Mouse (Mus musculus) forebrain, embryonic 13.5 days (tissue): ENCODE measurements at regions not wholly inside any gene's neighbourhood (a gene's known extent, or its start where the extent isn't known, plus 50 kb on each side); places are given as distances from the start of the nearest gene placed in this dataset.

Experiments used
- ATAC-seq: fragments of 200-750 bp; cut with Nextera tagmentation; 2 replicates; pipeline ENCODE4 v1.8.0; 2017
- H3K27ac ChIP-seq: fragments of 300-500 bp; sonication (generic); 2 replicates; pipeline ENCODE4 v1.5.1; 2015; ENCODE audit warnings: inconsistent platforms, mild to moderate bottlenecking, moderate library complexity
- H3K27me3 ChIP-seq: fragments of 300-500 bp; sonication (generic); 2 replicates; pipeline ENCODE4 v1.6.1; 2015; ENCODE audit warnings: mild to moderate bottlenecking, inconsistent platforms
- H3K36me3 ChIP-seq: fragments of 300-500 bp; sonication (generic); 2 replicates; pipeline ENCODE4 v1.6.1; 2015; ENCODE audit warnings: mild to moderate bottlenecking, inconsistent platforms; ENCODE audit not compliant: poor library complexity, severe bottlenecking
- H3K4me1 ChIP-seq: fragments of 300-500 bp; sonication (generic); 2 replicates; pipeline ENCODE4 v1.6.1; 2015; ENCODE audit warnings: inconsistent platforms
- H3K4me2 ChIP-seq: fragments of 300-500 bp; sonication (generic); 2 replicates; pipeline ENCODE4 v1.6.1; 2015; ENCODE audit warnings: inconsistent platforms, mild to moderate bottlenecking, moderate library complexity
- H3K4me3 ChIP-seq: fragments of 300-500 bp; sonication (generic); 2 replicates; pipeline ENCODE4 v1.5.1; 2015; ENCODE audit warnings: mild to moderate bottlenecking, inconsistent platforms
- H3K9ac ChIP-seq: fragments of 300-500 bp; sonication (generic); 2 replicates; pipeline ENCODE4 v1.6.1; 2015; ENCODE audit warnings: mild to moderate bottlenecking, inconsistent platforms
- H3K9me3 ChIP-seq: fragments of 300-500 bp; sonication (generic); replicated peaks from 2 replicates; pipeline ENCODE4 v1.6.1; 2016; ENCODE audit warnings: inconsistent platforms
- WGBS: fragments of 180-500 bp; shearing (Covaris S2); methylation state at CpG from one replicate; pipeline ENCODE4 v1.1.7; 2015; 5-methylcytosine and 5-hydroxymethylcytosine counted together

DNA sequence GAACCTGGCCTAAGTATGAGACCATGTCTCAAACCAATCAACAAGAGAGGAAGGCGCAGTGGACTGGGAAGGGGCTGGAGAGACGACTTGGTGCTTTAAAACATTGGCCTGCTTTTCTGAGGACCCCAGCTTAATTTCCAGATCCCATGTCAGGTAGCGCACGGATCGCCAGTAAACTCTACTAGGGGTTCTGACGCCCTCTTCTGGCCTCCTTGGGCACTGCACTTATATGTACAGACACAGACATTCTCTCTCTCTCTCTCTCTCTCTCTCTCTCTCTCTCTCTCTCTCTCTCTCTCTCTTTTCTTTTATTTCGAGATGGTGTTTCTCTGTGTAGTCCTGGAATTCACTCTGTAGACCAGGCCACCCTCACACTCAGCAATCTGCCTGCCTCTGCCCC lies 60.0 kb upstream of the Zfp217 start:
- H3K4me1 ChIP-seq: peaks cover 24% of the 10 kb centered on the region; the same call in 1 of the 2 replicates
- H3K4me3 ChIP-seq: no peak overlapping the region
- no peaks in the 10 kb centered on the region for H3K9me3 ChIP-seq
- no peak for ATAC-seq
- H3K9ac ChIP-seq: no peak overlapping the region
- H3K27ac ChIP-seq: no peak overlapping the region
- H3K4me2 ChIP-seq: no peak overlapping the region
- no peaks in the 10 kb centered on the region for H3K36me3 ChIP-seq
- H3K27me3 ChIP-seq: no peaks in the 10 kb centered on the region
- WGBS: 82% methylated on average over 7 of the region's 7 CpGs

DNA sequence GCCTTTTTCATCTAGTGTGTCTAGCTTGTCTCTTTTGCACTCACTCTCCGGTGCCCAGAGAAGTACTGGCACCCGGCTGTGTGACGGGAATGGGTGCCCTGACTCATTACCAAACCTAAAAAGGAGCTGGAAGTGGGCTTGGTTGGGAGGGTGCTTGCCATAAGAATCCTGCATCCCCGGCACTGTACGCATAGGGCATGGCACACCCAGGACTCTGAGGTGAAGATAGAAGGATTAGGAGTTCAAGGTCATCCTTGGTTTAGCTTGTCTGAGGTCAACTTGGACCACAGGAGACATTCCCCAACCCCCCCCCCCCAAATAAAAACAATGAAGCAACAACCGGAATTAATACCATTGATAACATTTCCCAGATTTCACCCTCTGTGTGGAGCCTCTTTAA lies 59.5 kb upstream of the Zfp217 start:
- no peak for ATAC-seq
- H3K36me3 ChIP-seq: no peaks in the 10 kb centered on the region
- no peak overlapping the region for H3K4me2 ChIP-seq
- H3K27me3 ChIP-seq: no peaks in the 10 kb centered on the region
- peaks cover 24% of the 10 kb centered on the region; the same call in 1 of the 2 replicates for H3K4me1 ChIP-seq
- 90% methylated on average over 6 of the region's 6 CpGs for WGBS
- H3K4me3 ChIP-seq: no peak overlapping the region
- H3K27ac ChIP-seq: no peak overlapping the region
- H3K9me3 ChIP-seq: no peaks in the 10 kb centered on the region
- H3K9ac ChIP-seq: no peak overlapping the region

DNA sequence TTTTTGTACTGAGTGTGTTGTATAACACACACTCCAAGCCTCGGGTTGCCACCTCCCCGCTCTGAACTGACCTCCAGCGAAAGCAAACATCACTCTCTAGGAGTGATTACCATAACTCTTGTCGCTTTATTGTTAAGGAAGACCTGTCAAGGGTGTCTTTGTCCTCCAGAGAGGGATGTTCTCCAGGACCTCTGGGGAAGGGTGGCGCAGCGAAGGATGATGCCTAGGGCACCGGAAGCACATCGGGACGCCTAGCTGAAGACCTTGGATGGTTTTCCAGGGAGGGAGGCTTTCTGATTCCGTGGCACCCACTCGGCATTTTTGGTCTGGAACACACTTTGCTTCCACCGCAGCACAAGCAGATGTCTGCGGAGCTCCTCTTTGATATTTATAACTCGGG lies 59.0 kb upstream of the Zfp217 start:
- ATAC-seq: no peak
- peaks cover 24% of the 10 kb centered on the region; the same call in 1 of the 2 replicates for H3K4me1 ChIP-seq
- H3K27me3 ChIP-seq: no peaks in the 10 kb centered on the region
- 74% methylated on average over 14 of the region's 14 CpGs for WGBS
- H3K4me2 ChIP-seq: no peak overlapping the region
- no peak overlapping the region for H3K27ac ChIP-seq
- H3K9me3 ChIP-seq: no peaks in the 10 kb centered on the region
- no peak overlapping the region for H3K9ac ChIP-seq
- no peak overlapping the region for H3K4me3 ChIP-seq
- H3K36me3 ChIP-seq: no peaks in the 10 kb centered on the region

DNA sequence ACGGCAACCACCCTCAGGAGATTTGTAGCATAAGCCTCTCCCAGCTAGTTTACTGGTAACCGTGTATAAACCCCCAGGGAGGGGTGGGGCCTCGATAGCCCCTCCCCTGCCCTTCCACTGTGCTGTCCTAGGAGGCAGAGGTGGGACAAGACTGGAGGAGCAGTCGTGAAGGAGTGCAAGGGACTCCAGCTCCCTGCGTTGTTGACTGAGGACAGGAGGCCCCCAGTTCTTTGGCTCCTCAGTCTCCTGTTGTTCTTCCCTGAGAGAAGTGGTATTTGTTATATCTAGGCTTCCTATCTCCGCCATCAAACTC lies 58.5 kb upstream of the Zfp217 start:
- H3K4me1 ChIP-seq: peaks cover 24% of the 10 kb centered on the region; the same call in 1 of the 2 replicates
- no peak for ATAC-seq
- H3K9ac ChIP-seq: no peak overlapping the region
- no peak overlapping the region for H3K4me3 ChIP-seq
- 12% methylated on average over 6 of the region's 6 CpGs for WGBS
- no peaks in the 10 kb centered on the region for H3K27me3 ChIP-seq
- no peaks in the 10 kb centered on the region for H3K9me3 ChIP-seq
- H3K36me3 ChIP-seq: no peaks in the 10 kb centered on the region
- H3K4me2 ChIP-seq: no peak overlapping the region
- no peak overlapping the region for H3K27ac ChIP-seq

DNA sequence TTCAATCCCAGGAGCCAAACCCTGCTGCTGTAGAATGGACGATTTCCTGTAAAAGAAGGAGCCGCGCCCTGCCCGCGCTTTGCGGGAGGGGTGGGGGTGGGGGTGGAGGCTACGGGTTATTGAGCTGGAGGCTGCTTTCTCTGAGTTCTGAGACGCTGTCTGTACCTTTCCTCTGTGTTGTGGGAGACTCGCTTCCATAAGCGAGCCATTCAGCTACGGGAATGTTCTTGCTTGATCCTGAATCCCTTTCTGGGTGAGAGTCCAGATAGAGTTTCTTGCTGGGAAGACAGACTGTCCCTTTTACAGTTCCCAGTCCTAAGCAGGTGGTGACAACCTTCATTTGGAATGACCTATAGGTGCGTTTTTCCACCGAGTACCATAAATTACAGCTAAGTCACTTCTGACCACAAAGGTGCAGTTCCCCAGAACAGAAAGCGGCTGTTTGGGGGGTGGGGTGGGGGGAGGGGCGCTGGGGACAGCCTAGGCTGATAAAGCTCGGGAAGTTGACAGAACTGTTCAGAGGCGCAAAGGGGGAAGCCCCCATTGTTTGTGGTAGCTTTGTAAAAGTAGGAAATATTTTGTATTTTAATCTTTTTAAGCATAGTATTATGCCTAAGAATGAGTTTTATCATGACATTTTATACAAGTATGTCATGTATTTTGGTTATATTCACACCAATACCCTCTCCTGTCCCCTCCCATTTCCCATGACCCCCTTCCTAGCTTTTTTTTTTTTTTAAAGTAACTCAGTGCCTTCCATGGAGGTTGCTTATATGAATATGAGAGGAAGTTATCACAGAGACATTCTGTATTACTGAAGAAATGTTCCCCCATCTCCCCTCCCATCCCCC lies 57.9 kb upstream of the Zfp217 start:
- under 1% methylated on average over 17 of the region's 17 CpGs for WGBS
- Histone ChIP-seq H3K9me3 (no peaks in the 10 kb centered on the region), H3K27me3 (no peaks in the 10 kb centered on the region), H3K36me3 (no peaks in the 10 kb centered on the region), H3K9ac (peak overlapping the region; percentile 64), H3K4me2 (peak overlapping the region; percentile 66), H3K27ac (no peak overlapping the region), H3K4me1 (peaks cover 19% of the 10 kb centered on the region; the same call in 1 of the 2 replicates), H3K4me3 (peak overlapping the region; percentile 33)
- ATAC-seq: no peak; the same call in 1 of the 2 replicates

DNA sequence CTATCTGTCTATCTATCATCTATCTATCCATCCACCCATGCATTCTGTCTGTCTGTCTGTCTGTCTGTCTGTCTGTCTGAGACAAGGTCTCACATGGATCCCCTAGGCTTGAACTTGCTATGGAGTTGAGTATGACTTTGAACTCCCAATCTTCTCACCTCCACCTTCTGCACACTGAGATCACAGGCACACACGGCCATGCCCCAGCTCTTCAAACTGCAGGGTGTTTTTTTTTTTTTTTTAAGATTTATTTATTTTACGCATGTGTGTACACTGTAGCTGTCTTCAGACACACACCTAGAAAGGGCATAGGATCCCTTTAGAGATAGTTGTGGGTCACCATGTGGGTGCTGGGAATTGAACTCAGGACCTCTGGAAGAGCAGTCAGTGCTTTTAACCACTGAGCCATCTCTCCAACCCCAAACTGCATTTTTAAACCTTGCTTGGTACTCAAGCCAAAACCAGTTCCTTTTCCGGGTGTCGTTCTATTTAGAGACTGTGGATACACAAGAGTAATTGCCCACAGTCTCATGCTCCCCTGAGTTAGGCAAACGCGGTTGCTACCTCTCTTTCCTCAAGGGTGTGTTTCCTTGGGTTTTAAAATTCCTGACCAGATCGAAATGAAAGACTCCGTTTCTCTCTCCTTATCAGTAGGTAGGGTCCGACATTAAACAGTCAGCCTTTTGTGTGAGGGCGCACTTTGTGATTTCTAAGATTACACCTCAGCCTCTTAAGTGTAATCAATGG lies 57.0 kb upstream of the Zfp217 start:
- Histone ChIP-seq H3K9me3 (no peaks in the 10 kb centered on the region), H3K9ac (peak overlapping the region; percentile 64), H3K4me2 (peak overlapping the region; percentile 66), H3K27ac (no peak overlapping the region), H3K27me3 (no peaks in the 10 kb centered on the region), H3K36me3 (no peaks in the 10 kb centered on the region), H3K4me3 (peak overlapping the region; percentile 33), H3K4me1 (peaks cover 15% of the 10 kb centered on the region; the same call in 1 of the 2 replicates)
- ATAC-seq: no peak
- 35% methylated on average over 10 of the region's 10 CpGs for WGBS

DNA sequence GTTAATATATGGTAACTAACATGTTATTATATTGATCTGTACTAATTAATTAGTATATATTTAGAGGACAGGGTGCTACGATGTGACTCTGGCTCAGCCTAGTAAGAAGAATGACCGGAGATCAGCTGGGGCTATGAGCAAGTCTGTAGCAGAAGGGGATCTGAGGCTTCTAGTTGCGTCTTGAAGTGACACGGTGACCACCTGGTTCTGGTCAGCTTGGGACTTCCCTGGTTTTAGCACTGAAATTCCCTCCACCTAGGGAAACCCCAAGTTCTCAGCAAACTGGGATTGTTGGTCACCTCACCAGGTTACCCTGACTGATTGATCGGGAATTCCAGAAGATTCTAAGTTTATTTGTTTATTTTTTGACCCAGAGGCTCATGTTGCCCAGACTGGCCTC lies 55.6 kb upstream of the Zfp217 start:
- H3K4me2 ChIP-seq: no peak overlapping the region
- no peak overlapping the region for H3K9ac ChIP-seq
- no peak overlapping the region for H3K4me3 ChIP-seq
- H3K4me1 ChIP-seq: peaks cover 14% of the 10 kb centered on the region; the same call in 1 of the 2 replicates
- H3K36me3 ChIP-seq: no peaks in the 10 kb centered on the region
- H3K27me3 ChIP-seq: no peaks in the 10 kb centered on the region
- ATAC-seq: no peak
- H3K27ac ChIP-seq: no peak overlapping the region
- no peaks in the 10 kb centered on the region for H3K9me3 ChIP-seq
- 94% methylated on average over 5 of the region's 5 CpGs for WGBS

DNA sequence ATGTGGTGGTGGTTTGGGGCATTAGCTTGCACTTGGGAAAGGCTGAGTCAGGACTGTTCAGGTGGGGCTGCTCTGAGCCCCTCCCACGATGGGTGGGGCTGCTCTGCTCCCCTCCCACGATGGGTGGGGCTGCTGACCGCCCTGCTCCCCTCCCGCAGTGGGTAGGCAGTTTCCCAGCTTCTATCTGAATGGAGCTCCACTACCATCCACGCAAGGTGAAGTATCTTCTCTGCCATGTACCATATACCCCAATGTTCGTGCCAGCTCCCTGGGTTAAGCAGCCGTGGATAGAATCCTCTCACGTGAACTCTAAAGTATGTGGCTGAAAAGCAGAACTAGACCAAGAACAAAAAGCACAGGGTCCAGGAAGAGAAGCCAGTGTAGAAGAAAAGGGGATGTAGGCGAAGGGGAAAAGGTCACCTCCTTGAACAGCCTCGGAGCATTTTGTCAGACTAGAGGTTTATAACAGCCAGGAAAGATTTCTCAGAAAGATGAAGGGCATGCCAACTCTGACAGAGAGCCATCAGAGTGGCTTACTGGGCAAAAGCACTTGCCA lies 54.0 kb upstream of the Zfp217 start:
- no peaks in the 10 kb centered on the region for H3K36me3 ChIP-seq
- H3K27ac ChIP-seq: no peak overlapping the region
- 70% methylated on average over 10 of the region's 10 CpGs for WGBS
- H3K27me3 ChIP-seq: no peaks in the 10 kb centered on the region
- no peak overlapping the region for H3K4me2 ChIP-seq
- no peak for ATAC-seq
- H3K9me3 ChIP-seq: no peaks in the 10 kb centered on the region
- H3K9ac ChIP-seq: no peak overlapping the region
- no peak overlapping the region for H3K4me3 ChIP-seq
- H3K4me1 ChIP-seq: peaks cover 14% of the 10 kb centered on the region; the same call in 1 of the 2 replicates
